Mouse (Mus musculus): ENCODE data around the gene Gm10721. TPM values are rescaled to one million over a fixed set of nuclear protein-coding genes. Genes with fewer than 3 reads are reported as not detected.
"Not testable (repeated sequence)": the region's sequence is repeated elsewhere in the genome, so short reads cannot be mapped to it uniquely, and the experiment has no call there.

The Gm10721 gene
- polyA plus RNA-seq, 1 experiment from 2014 or later = not detected

- not testable (repeated sequence) for H3K4me3 ChIP-seq (ENCODE audit: low read depth, low read length); H3K27ac ChIP-seq (ENCODE audit: low read depth, low read length); ATAC-seq (ENCODE audit: low FRiP score); DNase-seq (ENCODE audit: low spot score, missing footprints); H3K27me3 ChIP-seq (ENCODE audit: control insufficient read depth, insufficient read depth, low read length); H3K9me3 ChIP-seq (ENCODE audit: control insufficient read depth, low read length); H3K4me2 ChIP-seq; H3K9ac ChIP-seq (ENCODE audit: low read length); H3K36me3 ChIP-seq (ENCODE audit: control insufficient read depth, insufficient read depth, low read length); H3K4me1 ChIP-seq (ENCODE audit: control insufficient read depth, insufficient read depth, low read length)
- 69% methylated on average over 6 of the region's 8 CpGs for WGBS
These were observed 23.6 kb downstream of the Gm10721 start, which contains the start of gene Gm10715 for GRCm38 (mm10) chr9:3036577-3036976. Gm10715 (plus strand) TSS chr9:3036877.

- H3K4me2 ChIP-seq; H3K4me3 ChIP-seq (ENCODE audit: low read depth, low read length); H3K27ac ChIP-seq (ENCODE audit: low read depth, low read length); ATAC-seq (ENCODE audit: low FRiP score); H3K4me1 ChIP-seq (ENCODE audit: control insufficient read depth, insufficient read depth, low read length); H3K9me3 ChIP-seq (ENCODE audit: control insufficient read depth, low read length); H3K27me3 ChIP-seq (ENCODE audit: control insufficient read depth, insufficient read depth, low read length); H3K9ac ChIP-seq (ENCODE audit: low read length); H3K36me3 ChIP-seq (ENCODE audit: control insufficient read depth, insufficient read depth, low read length): not testable (repeated sequence)
- DNase-seq (ENCODE audit: low spot score, missing footprints) = peak; percentile 90
- WGBS = 61% methylated on average over 4 of the region's 4 CpGs
These were observed 25.2 kb downstream of the Gm10721 start for GRCm38 (mm10) chr9:3038161-3038560.

Small RNAs within 50 kb of the gene (microRNA-seq; reads per million reads assigned to microRNA genes)
- not detected for gene Mir101c

Other genes starting within 250 kb of the Gm10721 start
- not detected in 2 replicates for gene Gm10722, start 12.2 kb upstream of the Gm10721 start, polyA plus RNA-seq (2014; fragmentation: Nextera tagmentation; extraction: Ambion mirVana)
- gene Gm11168, start 9.8 kb upstream of the Gm10721 start, polyA plus RNA-seq (2014; fragmentation: Nextera tagmentation; extraction: Ambion mirVana) = 0.34 TPM in 1 of 2 replicates, not detected in the other
- not detected in 2 replicates for gene Gm10720, start 2.5 kb downstream of the Gm10721 start, polyA plus RNA-seq (2014; fragmentation: Nextera tagmentation; extraction: Ambion mirVana)
- 0.29 and 0.37 TPM in 2 replicates for gene Gm10719, start 4.3 kb downstream of the Gm10721 start, polyA plus RNA-seq (2014; fragmentation: Nextera tagmentation; extraction: Ambion mirVana)
- 0.44 TPM in 1 of 2 replicates, not detected in the other for gene Gm10718, start 10.4 kb downstream of the Gm10721 start, polyA plus RNA-seq (2014; fragmentation: Nextera tagmentation; extraction: Ambion mirVana)
- gene Gm10717, start 12.3 kb downstream of the Gm10721 start, polyA plus RNA-seq (2014; fragmentation: Nextera tagmentation; extraction: Ambion mirVana) = 0.26 TPM in 1 of 2 replicates, not detected in the other
- not detected in 2 replicates for gene Gm17535, start 21.5 kb downstream of the Gm10721 start, polyA plus RNA-seq (2014; fragmentation: Nextera tagmentation; extraction: Ambion mirVana)
- not detected in 2 replicates for gene Gm10715, start 23.7 kb downstream of the Gm10721 start, polyA plus RNA-seq (2014; fragmentation: Nextera tagmentation; extraction: Ambion mirVana)